Mouse (Mus musculus): ENCODE data around the gene Inhba. TPM values are rescaled to one million over a fixed set of nuclear protein-coding genes. Genes with fewer than 3 reads are reported as not detected.
A peak's percentile ranks its signal among the peaks of the same experiment; 100 is the strongest.

Inhba gene
- 2.5 TPM in 2 replicates for polyA plus RNA-seq (2015; fragmentation: Nextera tagmentation; extraction: Ambion mirVana)

- H3K9me3 ChIP-seq: no peaks in the 10 kb centered on the region
- peak within 1 kb of the TSS; percentile 43 for H3K9ac ChIP-seq
- peak; percentile 79 for ATAC-seq
- peak within 1 kb of the TSS; percentile 44 for H3K4me3 ChIP-seq (replicated peaks)
- peak within 1 kb of the TSS; percentile 91 for H3K4me2 ChIP-seq (replicated peaks)
- H3K36me3 ChIP-seq: no peaks in the 10 kb centered on the region
- 9% methylated on average over 31 of the region's 31 CpGs for WGBS
- H3K27ac ChIP-seq: no peak within 1 kb of the TSS
- no peaks in the 10 kb centered on the region; the same call in 1 of the 2 replicates for H3K4me1 ChIP-seq (replicated peaks)
- peaks cover 6% of the 10 kb centered on the region; the same call in 1 of the 2 replicates for H3K27me3 ChIP-seq (replicated peaks)
Observed at GRCm38 (mm10) chr13:16011372-16012242, at the start of gene Inhba. Inhba (plus strand) TSS chr13:16011851.

- Histone ChIP-seq H3K4me2 (replicated peaks) (no peak overlapping the region), H3K9me3 (no peaks in the 10 kb centered on the region)
- 93% methylated on average over 1 of the region's 1 CpGs for WGBS
Observed at GRCm38 (mm10) chr13:15976584-15976983, 35.1 kb upstream of the Inhba start.

GRCm38 (mm10) chr13:15979551-15979950 lies 32.1 kb upstream of the Inhba start:
- Histone ChIP-seq H3K9ac (no peak overlapping the region), H3K4me1 (replicated peaks) (no peaks in the 10 kb centered on the region), H3K27ac (no peak overlapping the region), H3K9me3 (no peaks in the 10 kb centered on the region), H3K4me3 (replicated peaks) (no peak overlapping the region), H3K4me2 (replicated peaks) (no peak overlapping the region), H3K27me3 (replicated peaks) (no peaks in the 10 kb centered on the region), H3K36me3 (no peaks in the 10 kb centered on the region)
- 82% methylated on average over 3 of the region's 3 CpGs for WGBS
- no peak for ATAC-seq

More at GRCm38 (mm10) chr13:15976584-15976983, 35.1 kb upstream of the Inhba start:
- Histone ChIP-seq H3K27ac (no peak overlapping the region), H3K36me3 (no peaks in the 10 kb centered on the region), H3K9ac (no peak overlapping the region), H3K27me3 (replicated peaks) (no peaks in the 10 kb centered on the region), H3K4me3 (replicated peaks) (no peak overlapping the region), H3K4me1 (replicated peaks) (no peaks in the 10 kb centered on the region)
- ATAC-seq: no peak

GRCm38 (mm10) chr13:15982041-15982440 lies 29.6 kb upstream of the Inhba start:
- Histone ChIP-seq H3K27ac (no peak overlapping the region), H3K4me2 (replicated peaks) (no peak overlapping the region), H3K9ac (no peak overlapping the region), H3K36me3 (no peaks in the 10 kb centered on the region), H3K4me1 (replicated peaks) (no peaks in the 10 kb centered on the region), H3K4me3 (replicated peaks) (no peak overlapping the region), H3K9me3 (no peaks in the 10 kb centered on the region), H3K27me3 (replicated peaks) (no peaks in the 10 kb centered on the region)
- no peak for ATAC-seq
- WGBS: 74% methylated on average over 3 of the region's 3 CpGs

- no peak for ATAC-seq
- Histone ChIP-seq H3K36me3 (no peaks in the 10 kb centered on the region), H3K27me3 (replicated peaks) (no peaks in the 10 kb centered on the region), H3K4me2 (replicated peaks) (no peak overlapping the region), H3K4me3 (replicated peaks) (no peak overlapping the region), H3K9ac (no peak overlapping the region), H3K27ac (no peak overlapping the region), H3K4me1 (replicated peaks) (no peaks in the 10 kb centered on the region), H3K9me3 (no peaks in the 10 kb centered on the region)
- 65% methylated on average over 2 of the region's 2 CpGs for WGBS
Observed at GRCm38 (mm10) chr13:15985761-15986160, 25.9 kb upstream of the Inhba start.

GRCm38 (mm10) chr13:15986172-15986571 lies 25.5 kb upstream of the Inhba start:
- Histone ChIP-seq H3K36me3 (no peaks in the 10 kb centered on the region), H3K4me2 (replicated peaks) (no peak overlapping the region), H3K27ac (no peak overlapping the region), H3K27me3 (replicated peaks) (no peaks in the 10 kb centered on the region), H3K9ac (no peak overlapping the region), H3K9me3 (no peaks in the 10 kb centered on the region), H3K4me1 (replicated peaks) (no peaks in the 10 kb centered on the region), H3K4me3 (replicated peaks) (no peak overlapping the region)
- 85% methylated on average over 4 of the region's 4 CpGs for WGBS
- ATAC-seq: no peak

- no peak overlapping the region for H3K9ac ChIP-seq
- no peak for ATAC-seq
- H3K27me3 ChIP-seq (replicated peaks): no peaks in the 10 kb centered on the region
- 60% methylated on average over 2 of the region's 2 CpGs for WGBS
- no peaks in the 10 kb centered on the region for H3K9me3 ChIP-seq
- H3K4me1 ChIP-seq (replicated peaks): no peaks in the 10 kb centered on the region
- no peak overlapping the region for H3K4me3 ChIP-seq (replicated peaks)
- no peaks in the 10 kb centered on the region for H3K36me3 ChIP-seq
- no peak overlapping the region for H3K4me2 ChIP-seq (replicated peaks)
- no peak overlapping the region for H3K27ac ChIP-seq
Observed at GRCm38 (mm10) chr13:15995314-15995713, 16.3 kb upstream of the Inhba start.

GRCm38 (mm10) chr13:16005517-16005916 lies 6.1 kb upstream of the Inhba start:
- Histone ChIP-seq H3K9ac (no peak overlapping the region), H3K4me2 (replicated peaks) (no peak overlapping the region), H3K27ac (no peak overlapping the region), H3K4me1 (replicated peaks) (no peaks in the 10 kb centered on the region), H3K9me3 (no peaks in the 10 kb centered on the region), H3K27me3 (replicated peaks) (no peaks in the 10 kb centered on the region), H3K36me3 (no peaks in the 10 kb centered on the region), H3K4me3 (replicated peaks) (no peak overlapping the region)
- ATAC-seq: no peak
- WGBS: 10% methylated on average over 4 of the region's 4 CpGs

GRCm38 (mm10) chr13:16007748-16008147 lies 3.9 kb upstream of the Inhba start:
- Histone ChIP-seq H3K27ac (no peak overlapping the region), H3K4me1 (replicated peaks) (no peaks in the 10 kb centered on the region; the same call in 1 of the 2 replicates), H3K4me3 (replicated peaks) (no peak overlapping the region), H3K9ac (no peak overlapping the region), H3K36me3 (no peaks in the 10 kb centered on the region), H3K4me2 (replicated peaks) (no peak overlapping the region), H3K27me3 (replicated peaks) (no peaks in the 10 kb centered on the region), H3K9me3 (no peaks in the 10 kb centered on the region)
- ATAC-seq: no peak
- 67% methylated on average over 4 of the region's 4 CpGs for WGBS

GRCm38 (mm10) chr13:16008348-16008747 lies 3.3 kb upstream of the Inhba start:
- Histone ChIP-seq H3K4me2 (replicated peaks) (no peak overlapping the region), H3K27me3 (replicated peaks) (no peaks in the 10 kb centered on the region), H3K4me3 (replicated peaks) (no peak overlapping the region), H3K36me3 (no peaks in the 10 kb centered on the region), H3K9me3 (no peaks in the 10 kb centered on the region), H3K4me1 (replicated peaks) (no peaks in the 10 kb centered on the region; the same call in 1 of the 2 replicates), H3K27ac (no peak overlapping the region), H3K9ac (no peak overlapping the region)
- no peak for ATAC-seq
- WGBS: 56% methylated on average over 1 of the region's 1 CpGs

GRCm38 (mm10) chr13:16009766-16010465 lies 1.7 kb upstream of the Inhba start:
- Histone ChIP-seq H3K4me2 (replicated peaks) (no peak overlapping the region), H3K9ac (no peak overlapping the region), H3K4me3 (replicated peaks) (no peak overlapping the region), H3K27ac (no peak overlapping the region), H3K9me3 (no peaks in the 10 kb centered on the region), H3K27me3 (replicated peaks) (no peaks in the 10 kb centered on the region), H3K36me3 (no peaks in the 10 kb centered on the region), H3K4me1 (replicated peaks) (no peaks in the 10 kb centered on the region; the same call in 1 of the 2 replicates)
- 90% methylated on average over 8 of the region's 8 CpGs for WGBS
- ATAC-seq: no peak

- Histone ChIP-seq H3K9ac (no peak overlapping the region), H3K4me2 (replicated peaks) (no peak overlapping the region), H3K27ac (no peak overlapping the region), H3K4me3 (replicated peaks) (no peak overlapping the region), H3K9me3 (no peaks in the 10 kb centered on the region), H3K36me3 (no peaks in the 10 kb centered on the region), H3K4me1 (replicated peaks) (no peaks in the 10 kb centered on the region; the same call in 1 of the 2 replicates), H3K27me3 (replicated peaks) (no peaks in the 10 kb centered on the region)
- 80% methylated on average over 4 of the region's 4 CpGs for WGBS
- no peak for ATAC-seq
Observed at GRCm38 (mm10) chr13:16010586-16010985, 1.1 kb upstream of the Inhba start.
